Mouse (Mus musculus): ENCODE measurements around the gene Cer1.

The Cer1 gene

GRCm38 (mm10) chr4:82874791-82875190 lies 10.2 kb downstream of the Cer1 start:
- DNase-seq (ENCODE audit: low spot score in 2 of 2): no peak

GRCm38 (mm10) chr4:82872548-82872947 lies 12.4 kb downstream of the Cer1 start:
- DNase-seq (ENCODE audit: low spot score in 2 of 2): no peak

- no peak for DNase-seq (ENCODE audit: low spot score in 2 of 2)
Measured at GRCm38 (mm10) chr4:82872121-82872520, 12.8 kb downstream of the Cer1 start.

- no peak for DNase-seq (ENCODE audit: low spot score in 2 of 2)
Measured at GRCm38 (mm10) chr4:82870931-82871330, 14.0 kb downstream of the Cer1 start.

GRCm38 (mm10) chr4:82867731-82868445 lies 17.1 kb downstream of the Cer1 start:
- no peak for DNase-seq (ENCODE audit: low spot score in 2 of 2)

GRCm38 (mm10) chr4:82867111-82867510 lies 17.8 kb downstream of the Cer1 start:
- DNase-seq (ENCODE audit: low spot score in 2 of 2): no peak

- no peak for DNase-seq (ENCODE audit: low spot score in 2 of 2)
Measured at GRCm38 (mm10) chr4:82864974-82865699, 19.8 kb downstream of the Cer1 start.

- DNase-seq (ENCODE audit: low spot score in 2 of 2): no peak
Measured at GRCm38 (mm10) chr4:82863316-82863715, 21.6 kb downstream of the Cer1 start.

GRCm38 (mm10) chr4:82861451-82861850 lies 23.5 kb downstream of the Cer1 start:
- DNase-seq (ENCODE audit: low spot score in 2 of 2): no peak

- DNase-seq (ENCODE audit: low spot score in 2 of 2): no peak
Measured at GRCm38 (mm10) chr4:82860566-82860965, 24.4 kb downstream of the Cer1 start.

GRCm38 (mm10) chr4:82859131-82860125 lies 25.5 kb downstream of the Cer1 start, which contains the start of gene Zdhhc21:
TSS of gene Zdhhc21 (minus strand) at chr4:82859958.
- DNase-seq (ENCODE audit: low spot score in 2 of 2): peak; percentile 76 to 78

GRCm38 (mm10) chr4:82858431-82859010 lies 26.4 kb downstream of the Cer1 start:
- no peak for DNase-seq (ENCODE audit: low spot score in 2 of 2)

- no peak for DNase-seq (ENCODE audit: low spot score in 2 of 2)
Measured at GRCm38 (mm10) chr4:82856986-82857385, 28.0 kb downstream of the Cer1 start.

- DNase-seq (ENCODE audit: low spot score in 2 of 2): no peak
Measured at GRCm38 (mm10) chr4:82853809-82854208, 31.1 kb downstream of the Cer1 start.

GRCm38 (mm10) chr4:82848552-82849234 lies 36.3 kb downstream of the Cer1 start:
- no peak for DNase-seq (ENCODE audit: low spot score in 2 of 2)

- no peak for DNase-seq (ENCODE audit: low spot score in 2 of 2)
Measured at GRCm38 (mm10) chr4:82837526-82838240, 47.3 kb downstream of the Cer1 start.

All from right cerebral cortex, postnatal 36 days (tissue).